In the genomic region with DNA sequence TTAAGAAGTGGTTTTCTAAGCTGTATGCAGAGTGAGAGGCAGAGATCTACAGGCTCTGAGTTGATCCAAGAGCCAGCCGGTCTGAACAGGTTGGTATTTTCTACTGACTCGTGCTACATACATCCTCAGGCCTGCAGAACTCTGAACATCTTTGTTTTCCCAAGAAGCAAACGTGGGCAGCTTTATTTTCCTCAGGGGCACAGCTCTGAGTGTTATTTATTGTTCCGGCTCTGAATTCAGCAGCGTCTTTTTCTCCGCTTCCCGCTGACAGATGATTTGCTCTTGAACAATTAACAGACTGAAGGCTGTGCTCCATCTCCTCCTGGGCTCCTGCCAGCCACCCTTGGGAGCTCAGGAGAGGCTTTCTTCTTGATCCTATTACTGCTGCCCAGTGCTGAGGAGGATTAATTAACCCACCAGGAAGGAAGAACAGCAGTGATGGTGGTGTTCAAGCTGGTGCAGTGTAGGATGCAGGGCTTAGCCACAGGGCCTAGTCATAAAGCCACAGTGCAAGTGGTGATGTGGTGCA, we compare ENCODE assay signal across 8 mouse cellular contexts.
DNase-seq lines count a peak whose midpoint lies in the region; ATAC-seq lines count a peak whose summit lies in the region.

No protein-coding gene starts in this region.

- peak; percentile 52; the same call in 1 of the 2 replicates for ATAC-seq in midbrain, embryonic 11.5 days (ENCODE audit: low FRiP score)
- ATAC-seq in kidney, embryonic 16.5 days (ENCODE audit: low FRiP score, low TSS enrichment) = no peak

- H3K9ac ChIP-seq in midbrain, embryonic 11.5 days (ENCODE audit: low read length) = peak overlapping the region; percentile 10; the same call in 1 of the 2 replicates
- H3K9ac ChIP-seq in kidney, embryonic 16.5 days (replicated peaks; ENCODE audit: low read length) = no peak overlapping the region

- no peaks in the 10 kb centered on the region for H3K27me3 ChIP-seq in hindbrain, embryonic 10.5 days (ENCODE audit: insufficient read depth, poor library complexity, severe bottlenecking)
- no peaks in the 10 kb centered on the region for H3K27me3 ChIP-seq in midbrain, embryonic 11.5 days (ENCODE audit: control insufficient read depth, insufficient read depth, low read length)
- H3K27me3 ChIP-seq in kidney, embryonic 16.5 days (ENCODE audit: insufficient read depth, low read length) = no peaks in the 10 kb centered on the region

- intact Hi-C loops in heart, postnatal 10 days (cut with DNase I) = no loop called here

- H3K4me2 ChIP-seq in midbrain, embryonic 11.5 days = no peak overlapping the region
- no peak overlapping the region for H3K4me2 ChIP-seq in kidney, embryonic 16.5 days (replicated peaks; ENCODE audit: low read depth, low read length)

- peaks cover 11% of the 10 kb centered on the region for H3K4me1 ChIP-seq in hindbrain, embryonic 10.5 days (replicated peaks)
- peaks cover 11% of the 10 kb centered on the region for H3K4me1 ChIP-seq in midbrain, embryonic 11.5 days (ENCODE audit: control insufficient read depth, insufficient read depth, low read length)
- peaks cover 4% of the 10 kb centered on the region; the same call in 1 of the 2 replicates for H3K4me1 ChIP-seq in kidney, embryonic 16.5 days (ENCODE audit: insufficient read depth, low read length)

- H3K36me3 ChIP-seq in hindbrain, embryonic 10.5 days = no peaks in the 10 kb centered on the region
- H3K36me3 ChIP-seq in midbrain, embryonic 11.5 days (ENCODE audit: control insufficient read depth, insufficient read depth, low read length) = no peaks in the 10 kb centered on the region
- H3K36me3 ChIP-seq in kidney, embryonic 16.5 days (ENCODE audit: insufficient read depth, low read length) = no peaks in the 10 kb centered on the region

- no peak overlapping the region for H3K4me3 ChIP-seq in hindbrain, embryonic 10.5 days
- no peak overlapping the region for H3K4me3 ChIP-seq in midbrain, embryonic 11.5 days (ENCODE audit: low read depth, low read length)
- no peak overlapping the region for H3K4me3 ChIP-seq in kidney, embryonic 16.5 days (ENCODE audit: low read length)

- 32% methylated on average over 7 of the region's 7 CpGs for WGBS in hindbrain, embryonic 10.5 days
- WGBS in midbrain, embryonic 11.5 days = 25% methylated on average over 7 of the region's 7 CpGs
- WGBS in kidney, embryonic 16.5 days = 28% methylated on average over 7 of the region's 7 CpGs

- DNase-seq in Muller cell, postnatal 12 days (ENCODE audit: inconsistent ontology term) = peak; percentile 40
- DNase-seq in cerebellum, adult 18-20 months = peak; percentile 31 to 32
- no peak for DNase-seq in hindbrain, embryonic 10.5 days (ENCODE audit: low spot score)
- no peak for DNase-seq in midbrain, embryonic 11.5 days (ENCODE audit: low spot score, missing footprints)
- no peak for DNase-seq in heart, postnatal 10 days
- no peak for DNase-seq in spleen, postnatal 4 days (ENCODE audit: low spot score in 2 of 2)
- no peak for DNase-seq in heart, adult 11 months

- no peaks in the 10 kb centered on the region for H3K9me3 ChIP-seq in hindbrain, embryonic 10.5 days
- H3K9me3 ChIP-seq in midbrain, embryonic 11.5 days (ENCODE audit: control insufficient read depth, low read length) = no peaks in the 10 kb centered on the region
- H3K9me3 ChIP-seq in kidney, embryonic 16.5 days (ENCODE audit: low read length) = no peaks in the 10 kb centered on the region

- H3K27ac ChIP-seq in hindbrain, embryonic 10.5 days = peak overlapping the region; percentile 66
- peak overlapping the region; percentile 25; the same call in 1 of the 2 replicates for H3K27ac ChIP-seq in midbrain, embryonic 11.5 days (ENCODE audit: low read depth, low read length)
- H3K27ac ChIP-seq in kidney, embryonic 16.5 days (ENCODE audit: low read length) = no peak overlapping the region

Comparison
In these comparisons a context has a peak if more than half of its experiments do, and no peak if none do; other contexts are left out.
1. DNase-seq: peak in Muller cell, postnatal 12 days (single experiment) and cerebellum, adult 18-20 months (2 of 2); none in hindbrain, embryonic 10.5 days (single experiment), midbrain, embryonic 11.5 days (single experiment), heart, postnatal 10 days (0 of 2), spleen, postnatal 4 days (0 of 2) and heart, adult 11 months (single experiment).